Mouse (Mus musculus): ENCODE results near the gene Slc45a2. TPM values are rescaled to one million over a fixed set of nuclear protein-coding genes. Genes with fewer than 3 reads are reported as not detected.

Slc45a2 gene
- total and polyA plus RNA-seq, 3 experiments = not detected

GRCm38 (mm10) chr15:11037711-11038110 lies 37.2 kb downstream of the Slc45a2 start, which contains the start of gene Rxfp3:
Gene Rxfp3, minus strand, starts transcription at chr15:11037991.
- Histone ChIP-seq H3K27ac (ENCODE audit: insufficient read depth, low read depth) (no peak within 1 kb of the TSS), H3K27me3 (replicated peaks) (no peaks in the 10 kb centered on the region), H3K4me3 (replicated peaks in 1 of 3; ENCODE audit: low read depth in 2 of 3, low read length in 2 of 3, poor library complexity in 1 of 3) (peak within 1 kb of the TSS in 1 of 3 experiments; percentile 10), H3K9ac (ENCODE audit: insufficient read depth, low read depth) (no peak within 1 kb of the TSS), H3K79me2 (replicated peaks; ENCODE audit: control insufficient read depth, extremely low read depth, insufficient read depth, poor library complexity, severe bottlenecking) (no peaks in the 10 kb centered on the region), H3K4me2 (ENCODE audit: insufficient read depth, low read depth, poor library complexity, severe bottlenecking) (peak within 1 kb of the TSS; percentile 42), H3K4me1 (ENCODE audit: control insufficient read depth in 1 of 2, insufficient read depth in 2 of 2) (peaks cover 11 to 12% of the 10 kb centered on the region in 2 experiments; a peak in 2 of 4 replicates), H3K9me3 (replicated peaks; ENCODE audit: low read length) (no peaks in the 10 kb centered on the region), H3K36me3 (replicated peaks in 1 of 2; ENCODE audit: control insufficient read depth in 1 of 2, insufficient read depth in 1 of 2, low read length in 1 of 2) (no peaks in the 10 kb centered on the region)
- dilution Hi-C loops (cut with MboI; ENCODE audit: extremely low pct_ligation_motif_present, extremely low pct_unique_long_range_greater_than_20kb, low sequenced_read_pairs) = no loop called here
- TF ChIP-seq MXI1 (IDR thresholded peaks at IDR 0.05; ENCODE audit: low read depth, low read length) = no peak
- TF ChIP-seq ZMIZ1 (IDR thresholded peaks at IDR 0.05; ENCODE audit: low read depth, low read length) = no peak
- TF ChIP-seq IRF4 (IDR thresholded peaks at IDR 0.05; ENCODE audit: low read depth, low read length) = no peak
- no peak for TF ChIP-seq MEF2A (IDR thresholded peaks at IDR 0.05; ENCODE audit: borderline replicate concordance, low read depth, low read length)
- TF ChIP-seq POLR2AphosphoS2 (IDR thresholded peaks at IDR 0.05; ENCODE audit: low read depth, low read length) = no peak
- TF ChIP-seq ELF1 (IDR thresholded peaks at IDR 0.05; ENCODE audit: low read depth, low read length) = no peak
- no peak for TF ChIP-seq UBTF (IDR thresholded peaks at IDR 0.05; ENCODE audit: low read depth, low read length)
- TF ChIP-seq SIN3A (IDR thresholded peaks at IDR 0.05; ENCODE audit: low read length) = no peak
- TF ChIP-seq PAX5 (IDR thresholded peaks at IDR 0.05; ENCODE audit: low read length) = no peak
- TF ChIP-seq ZC3H11A (IDR thresholded peaks at IDR 0.05; ENCODE audit: low read depth, low read length) = no peak
- no peak for TF ChIP-seq CHD2 (IDR thresholded peaks at IDR 0.05; ENCODE audit: low read length)
- no peak for DNase-seq (ENCODE audit: extremely low read depth)
- in situ Hi-C loops (cut with MboI; ENCODE audit: low pct_ligation_motif_present, low pct_unique_long_range_greater_than_20kb, low sequenced_read_pairs) = loop anchor here (5.0 to 10.0 kb wide), 3 partner anchors 197 to 340 kb away; no protein-coding TSS in a partner anchor

- H3K27me3 ChIP-seq (replicated peaks) = no peaks in the 10 kb centered on the region
- no peaks in the 10 kb centered on the region for H3K79me2 ChIP-seq (replicated peaks; ENCODE audit: control insufficient read depth, extremely low read depth, insufficient read depth, poor library complexity, severe bottlenecking)
- H3K4me3 ChIP-seq (replicated peaks in 1 of 3; ENCODE audit: low read depth in 2 of 3, low read length in 2 of 3, poor library complexity in 1 of 3) = no peak overlapping the region
- H3K9ac ChIP-seq (ENCODE audit: insufficient read depth, low read depth) = no peak overlapping the region
- no peaks in the 10 kb centered on the region for H3K9me3 ChIP-seq (replicated peaks; ENCODE audit: low read length)
- peak; percentile 65 for DNase-seq (ENCODE audit: extremely low read depth)
- TF ChIP-seq JUND (conservative IDR thresholded peaks at IDR 0.05; ENCODE audit: low read depth, low read length) = no peak
- TF ChIP-seq MEF2A (IDR thresholded peaks at IDR 0.05; ENCODE audit: borderline replicate concordance, low read depth, low read length) = no peak
- no peak for TF ChIP-seq EP300 (IDR thresholded peaks at IDR 0.05; ENCODE audit: low read length)
- no peak for TF ChIP-seq GABPA (IDR thresholded peaks at IDR 0.05; ENCODE audit: insufficient replicate concordance, low read depth, low read length)
- peak; percentile 85 to 98 for TF ChIP-seq CTCF (conservative IDR thresholded peaks at IDR 0.05 in 1 of 2, IDR thresholded peaks at IDR 0.05 in 1 of 2; ENCODE audit: low read depth in 2 of 2, low read length in 2 of 2)
- TF ChIP-seq PAX5 (IDR thresholded peaks at IDR 0.05; ENCODE audit: low read length) = no peak
- no peak for TF ChIP-seq HCFC1 (IDR thresholded peaks at IDR 0.05; ENCODE audit: low read depth, low read length)
- no peak for TF ChIP-seq CHD2 (IDR thresholded peaks at IDR 0.05; ENCODE audit: low read length)
- TF ChIP-seq ZNF384 (IDR thresholded peaks at IDR 0.05; ENCODE audit: low read depth, low read length) = peak; percentile 70; the same call in 1 of the 2 replicates
- TF ChIP-seq SMC3 (IDR thresholded peaks at IDR 0.05; ENCODE audit: low read depth, low read length) = peak; percentile 87
- peak; percentile 97 for TF ChIP-seq RAD21 (IDR thresholded peaks at IDR 0.05; ENCODE audit: low read depth, low read length)
- TF ChIP-seq MAZ (IDR thresholded peaks at IDR 0.05; ENCODE audit: low read depth, low read length) = no peak
- TF ChIP-seq ZC3H11A (IDR thresholded peaks at IDR 0.05; ENCODE audit: low read depth, low read length) = peak; percentile 76
- TF ChIP-seq BHLHE40 (IDR thresholded peaks at IDR 0.05; ENCODE audit: low read depth, low read length) = no peak
- TF ChIP-seq IRF4 (IDR thresholded peaks at IDR 0.05; ENCODE audit: low read depth, low read length) = no peak
- H3K4me1 ChIP-seq (ENCODE audit: control insufficient read depth in 1 of 2, insufficient read depth in 2 of 2) = peaks cover 11 to 12% of the 10 kb centered on the region in 2 experiments; a peak in 2 of 4 replicates
- no peaks in the 10 kb centered on the region for H3K36me3 ChIP-seq (replicated peaks in 1 of 2; ENCODE audit: control insufficient read depth in 1 of 2, insufficient read depth in 1 of 2, low read length in 1 of 2)
- dilution Hi-C loops (cut with MboI; ENCODE audit: extremely low pct_ligation_motif_present, extremely low pct_unique_long_range_greater_than_20kb, low sequenced_read_pairs) (no loop called here), in situ Hi-C loops (cut with MboI; ENCODE audit: low pct_ligation_motif_present, low pct_unique_long_range_greater_than_20kb, low sequenced_read_pairs) (loop anchor here (5.0 to 10.0 kb wide), 3 partner anchors 196 to 339 kb away; no protein-coding TSS in a partner anchor)
- H3K4me2 ChIP-seq (ENCODE audit: insufficient read depth, low read depth, poor library complexity, severe bottlenecking) = peak overlapping the region; percentile 33; the same call in 1 of the 2 replicates
- no peak overlapping the region for H3K27ac ChIP-seq (ENCODE audit: insufficient read depth, low read depth)
These were observed 38.0 kb downstream of the Slc45a2 start for GRCm38 (mm10) chr15:11038476-11038875.

Measured in CH12.LX (cell line).